Mouse (Mus musculus) CD4-positive, CD25-positive, alpha-beta regulatory T cell, adult 4 months (primary cell): Measurements from ENCODE around the gene Arhgap24. TPM values are rescaled to one million over a fixed set of nuclear protein-coding genes. Genes with fewer than 3 reads are reported as not detected.
"Not testable (repeated sequence)": the region's sequence is repeated elsewhere in the genome, so short reads cannot be mapped to it uniquely, and the experiment has no call there.

Source experiments
- ATAC-seq: one replicate; pipeline ENCODE4 v1.8.0; 2017
- polyA plus RNA-seq, 2 experiments: library from polyadenylated mRNA; unstranded; fragments of 100-300 nt; shearing (Covaris generic); gene quantifications; one replicate each; pipeline ENCODE4 v1.2.1; 2017

Arhgap24 gene
- polyA plus RNA-seq, 2 experiments from 2014 or later, result 1.8 to 2.7 TPM

- ATAC-seq, result no peak
Measured at GRCm38 (mm10) chr5:102903487-102903886, 422.3 kb downstream of the Arhgap24 start.

GRCm38 (mm10) chr5:102904066-102904465, 422.9 kb downstream of the Arhgap24 start:
- no peak for ATAC-seq

- ATAC-seq, result no peak
Measured at GRCm38 (mm10) chr5:102905441-102906211, 424.4 kb downstream of the Arhgap24 start.

GRCm38 (mm10) chr5:102920199-102920598, 439.0 kb downstream of the Arhgap24 start:
- ATAC-seq, result no peak

- ATAC-seq, result no peak
Measured at GRCm38 (mm10) chr5:102926786-102927185, 445.6 kb downstream of the Arhgap24 start.

GRCm38 (mm10) chr5:102930161-102930560, 449.0 kb downstream of the Arhgap24 start:
- no peak for ATAC-seq

GRCm38 (mm10) chr5:102943864-102944630, 462.9 kb downstream of the Arhgap24 start:
- ATAC-seq, result not testable (repeated sequence)

- ATAC-seq, result no peak
Measured at GRCm38 (mm10) chr5:102946625-102947024, 465.4 kb downstream of the Arhgap24 start.

GRCm38 (mm10) chr5:102947061-102947711, 466.0 kb downstream of the Arhgap24 start:
- ATAC-seq, result no peak
